Mouse (Mus musculus) kidney, adult 11 months (tissue): ENCODE results near the gene Mgat4b.

Source experiments
- DNase-seq: peaks from one replicate; pipeline ENCODE4 v3.0.0; 2022

The Mgat4b gene

DNA sequence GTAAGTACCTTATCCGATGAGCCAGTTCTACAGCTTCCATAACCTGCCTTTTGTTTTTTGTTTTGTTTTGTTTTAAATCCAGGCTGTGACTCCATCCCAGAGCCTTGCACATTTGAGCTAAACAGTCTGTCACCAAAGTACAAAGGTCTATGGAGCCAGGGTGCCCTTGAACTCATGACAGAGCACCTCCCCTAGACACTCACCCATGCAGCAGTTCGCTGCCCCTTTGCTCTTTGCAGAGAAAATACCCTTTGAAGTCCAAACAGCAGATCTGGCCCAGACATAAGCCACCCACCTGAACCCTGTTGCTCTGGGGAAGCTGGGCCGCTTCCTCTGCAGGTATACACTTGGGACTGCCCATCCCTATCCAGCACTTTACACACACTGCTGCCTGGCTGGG is 9.1 kb upstream of the Mgat4b start:
- no peak for DNase-seq

- DNase-seq: no peak
Observed at GRCm38 (mm10) chr11:50203302-50203827, 7.3 kb upstream of the Mgat4b start.

DNA sequence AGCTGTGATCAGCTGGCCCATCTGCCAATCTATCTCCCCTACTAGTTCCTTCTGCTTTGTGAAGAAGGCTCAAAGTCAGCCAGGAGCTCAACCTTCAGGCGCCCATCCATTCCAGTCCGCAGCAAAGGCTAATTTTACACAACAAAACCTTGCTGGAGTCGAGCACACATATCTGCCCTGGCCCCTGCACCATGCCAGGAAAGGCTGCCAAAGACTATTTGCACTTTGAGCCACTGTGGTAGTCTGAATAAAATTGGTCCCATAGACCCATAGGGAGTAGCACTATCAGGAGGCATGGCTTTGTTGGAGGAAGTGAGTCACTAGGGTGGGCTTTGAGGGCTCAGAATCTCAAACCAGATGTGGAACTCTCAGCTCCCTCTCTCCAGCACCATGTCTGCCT is 5.3 kb upstream of the Mgat4b start:
- DNase-seq: no peak

GRCm38 (mm10) chr11:50206037-50206436 is 4.7 kb upstream of the Mgat4b start:
- no peak for DNase-seq

GRCm38 (mm10) chr11:50207344-50207743 is 3.3 kb upstream of the Mgat4b start:
- no peak for DNase-seq

- no peak for DNase-seq
Observed at GRCm38 (mm10) chr11:50208039-50208438, 2.7 kb upstream of the Mgat4b start.

DNA sequence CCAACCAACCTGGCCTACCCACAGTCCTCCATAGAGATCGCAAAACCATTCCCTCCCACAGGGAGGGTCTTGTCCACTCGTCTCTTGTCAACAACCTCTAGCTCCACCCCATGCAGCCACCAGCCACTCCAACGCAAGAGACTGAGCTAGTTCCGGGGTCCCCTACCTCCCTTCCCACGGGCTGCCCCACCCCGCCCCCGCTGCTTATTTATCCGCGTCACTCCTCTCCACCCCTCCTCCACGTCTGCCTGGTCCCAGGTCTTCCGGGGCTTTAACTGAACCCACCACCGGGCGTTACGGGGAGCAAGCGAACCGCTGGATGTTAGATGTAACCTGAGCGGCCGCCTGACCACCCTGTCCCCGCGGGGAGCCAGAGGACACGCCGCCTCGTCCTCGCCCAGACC is 587 bp upstream of the Mgat4b start:
- DNase-seq: peak; percentile 94

DNA sequence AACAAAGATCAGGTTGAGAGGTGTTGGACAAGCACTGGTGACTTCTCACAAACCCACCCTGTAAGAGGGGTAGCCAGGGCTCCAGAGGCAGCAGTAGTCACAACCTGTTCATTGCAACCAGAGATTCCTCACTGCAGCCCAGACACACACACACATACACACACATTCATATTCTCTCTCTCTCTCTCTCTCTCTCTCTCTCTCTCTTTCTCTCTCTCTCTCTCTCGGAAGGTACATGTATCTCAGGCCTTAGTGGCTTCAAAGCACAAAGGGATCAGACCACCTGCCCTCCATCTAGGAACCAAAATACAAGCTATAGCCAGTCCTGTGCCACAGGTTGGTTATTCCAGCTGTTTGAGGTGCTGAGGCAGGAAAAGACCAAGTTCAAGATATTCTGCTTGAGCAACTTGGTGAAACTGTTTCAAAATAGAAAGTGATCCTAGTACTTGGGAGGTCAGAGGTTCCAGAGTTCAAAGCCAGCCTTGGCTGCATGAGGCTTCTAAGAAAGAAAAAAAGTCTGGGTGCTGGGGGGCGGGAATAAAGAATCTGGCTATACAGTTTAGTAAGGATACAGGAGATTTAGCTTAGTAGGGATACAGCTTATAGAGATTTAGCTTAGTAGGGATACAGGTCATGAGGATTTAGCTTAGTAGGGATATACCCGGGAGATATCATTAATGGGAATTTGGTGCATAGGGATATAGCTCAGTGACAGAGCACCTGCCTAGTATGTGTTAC is 801 bp downstream of the Mgat4b start:
- no peak for DNase-seq

- no peak for DNase-seq
Observed at GRCm38 (mm10) chr11:50212060-50212739, 1.5 kb downstream of the Mgat4b start.

- peak; percentile 96 for DNase-seq
Observed at GRCm38 (mm10) chr11:50212848-50213758, 2.4 kb downstream of the Mgat4b start.

DNA sequence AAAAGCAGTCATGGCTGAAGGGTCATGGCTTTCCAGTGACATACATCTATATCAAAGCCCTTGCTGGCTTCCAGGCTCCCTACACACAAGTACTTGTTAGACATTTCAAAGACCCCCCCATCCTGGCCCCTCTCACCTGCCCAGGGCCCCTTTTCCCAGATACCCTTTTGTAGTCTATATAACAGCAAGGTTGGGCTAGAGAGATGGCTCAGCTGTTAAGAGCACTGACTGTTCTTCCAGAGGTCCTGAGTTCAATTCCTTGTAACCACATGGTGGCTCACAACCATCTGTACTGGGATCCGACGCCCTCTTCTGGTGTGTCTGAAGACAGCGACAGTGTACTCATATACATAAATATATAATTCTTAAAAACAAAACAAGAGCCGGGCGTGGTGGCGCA is 3.9 kb downstream of the Mgat4b start:
- DNase-seq: no peak

DNA sequence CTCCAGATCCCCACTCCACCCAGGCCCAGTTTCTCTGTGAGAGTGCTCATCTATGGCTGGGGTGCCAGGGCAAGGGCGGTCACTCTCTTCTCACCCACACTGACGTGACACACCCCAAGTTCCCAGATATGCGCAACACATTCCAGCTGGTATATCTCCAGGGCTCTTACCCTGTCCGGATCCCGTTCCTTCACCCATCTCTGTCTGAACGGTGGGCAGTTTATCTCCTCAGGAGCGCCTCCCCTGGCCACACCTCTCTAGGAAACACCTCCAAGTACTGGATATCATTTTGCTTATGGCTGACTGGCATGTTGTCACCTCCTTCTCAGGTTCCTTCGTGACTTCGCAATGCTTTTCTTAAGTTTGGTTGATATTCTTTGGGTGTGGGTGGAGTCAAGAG is 4.9 kb downstream of the Mgat4b start:
- DNase-seq: no peak

GRCm38 (mm10) chr11:50216724-50217366 is 6.2 kb downstream of the Mgat4b start:
- DNase-seq: no peak

DNA sequence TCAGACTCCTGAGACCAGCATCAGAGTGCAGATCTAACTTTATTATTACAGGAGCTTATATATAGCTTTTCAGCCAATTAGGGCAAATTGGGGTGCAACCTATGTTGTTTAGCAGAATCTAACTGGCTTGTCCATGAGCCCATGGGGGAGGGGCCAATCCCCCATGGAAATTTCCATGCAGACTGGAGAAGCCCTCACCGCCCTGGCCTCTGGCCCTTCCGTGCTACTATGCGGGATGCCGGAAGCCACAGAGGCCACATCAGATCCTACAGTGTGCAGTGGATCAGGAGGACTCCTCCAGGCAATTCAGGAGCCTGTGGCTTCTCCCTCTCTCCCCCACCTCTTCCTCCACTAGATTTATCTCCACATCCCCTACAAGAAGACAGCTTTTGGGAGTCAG is 7.1 kb downstream of the Mgat4b start:
- peak; percentile 62 for DNase-seq

GRCm38 (mm10) chr11:50219833-50220232 is 9.1 kb downstream of the Mgat4b start:
- no peak for DNase-seq

DNA sequence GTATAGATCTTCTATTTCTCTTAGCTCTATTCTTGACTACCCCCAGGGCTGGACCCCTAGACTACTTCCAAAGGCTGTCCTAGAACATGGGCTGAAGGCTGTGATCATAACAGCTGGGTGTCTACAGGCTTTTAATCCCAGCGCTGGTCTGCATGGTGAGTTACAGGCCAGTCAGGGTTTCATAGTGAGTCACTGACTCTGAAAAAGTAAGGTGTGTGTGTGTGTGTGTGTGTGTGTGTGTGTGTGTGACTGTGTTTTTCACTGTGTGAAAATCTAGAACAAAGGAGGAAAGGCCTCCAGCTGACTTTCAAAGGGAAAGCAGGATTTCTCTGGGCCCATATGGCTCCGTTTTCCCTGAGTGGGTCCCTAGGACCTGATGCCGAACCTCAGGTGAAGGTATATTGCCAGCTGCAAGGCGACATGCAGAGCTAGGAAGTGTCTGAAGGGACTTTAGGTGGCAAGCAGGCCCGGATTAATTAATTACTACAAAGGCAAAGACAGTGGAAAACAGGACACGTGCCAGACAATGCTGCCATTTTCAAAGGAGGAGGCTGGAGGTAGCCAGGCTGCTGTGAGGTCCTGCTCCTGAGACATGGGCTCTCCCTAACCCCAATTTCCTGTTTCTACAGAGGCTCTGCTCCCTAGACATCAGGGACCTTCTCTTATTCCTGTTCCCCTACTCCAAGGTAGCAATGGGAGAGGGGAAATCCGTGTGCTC is 12.0 kb downstream of the Mgat4b start:
- peak; percentile 71 for DNase-seq

GRCm38 (mm10) chr11:50223783-50224662 is 13.3 kb downstream of the Mgat4b start:
- DNase-seq: no peak

GRCm38 (mm10) chr11:50224671-50225530 is 14.2 kb downstream of the Mgat4b start:
- DNase-seq: peak; percentile 87

DNA sequence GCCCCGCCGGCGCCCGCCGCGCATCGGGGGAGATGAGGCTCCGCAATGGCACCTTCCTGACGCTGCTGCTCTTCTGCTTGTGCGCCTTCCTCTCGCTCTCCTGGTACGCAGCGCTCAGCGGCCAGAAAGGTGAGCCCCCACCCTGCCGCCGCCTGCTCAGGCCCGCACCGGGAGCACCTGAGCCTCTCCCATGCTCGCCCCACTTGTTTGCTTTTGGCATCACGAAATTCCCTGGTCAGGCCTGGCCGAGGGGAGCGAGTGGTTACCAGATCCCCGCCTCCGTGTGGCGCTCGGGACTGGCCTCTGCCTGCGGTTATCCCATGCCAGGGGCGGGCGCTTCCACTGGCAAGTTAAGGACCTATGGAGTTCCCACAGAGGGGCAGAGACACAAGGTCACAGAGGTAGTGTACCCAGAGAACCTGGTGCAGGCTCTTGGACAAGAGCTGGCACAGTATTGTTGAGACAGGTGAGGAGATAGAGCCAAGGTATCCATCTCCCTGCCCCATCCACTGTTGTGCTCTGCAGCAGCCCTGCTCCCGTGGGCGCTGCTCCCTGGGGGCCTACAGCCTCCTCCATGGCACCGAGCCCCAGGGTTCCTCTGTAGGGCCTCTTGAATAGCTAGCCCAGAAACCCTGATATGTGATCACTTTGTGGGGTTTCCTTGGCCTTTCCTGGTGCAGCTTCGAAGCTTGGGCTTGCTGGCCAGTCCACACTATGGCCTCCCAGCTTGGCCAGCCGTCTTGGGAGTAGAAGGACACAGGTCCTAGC is 15.1 kb downstream of the Mgat4b start:
- DNase-seq: peak; percentile 47
